Mouse (Mus musculus) brain, adult 2 months (tissue): Measurements from ENCODE around the gene Srrd.
"Not testable (repeated sequence)": the region's sequence is repeated elsewhere in the genome, so short reads cannot be mapped to it uniquely, and the experiment has no call there.

Experiments
- DNase-seq: peaks from one replicate; pipeline ENCODE4 v3.0.0; 2011; ENCODE audit warnings: low read depth, low spot score

The Srrd gene

DNA sequence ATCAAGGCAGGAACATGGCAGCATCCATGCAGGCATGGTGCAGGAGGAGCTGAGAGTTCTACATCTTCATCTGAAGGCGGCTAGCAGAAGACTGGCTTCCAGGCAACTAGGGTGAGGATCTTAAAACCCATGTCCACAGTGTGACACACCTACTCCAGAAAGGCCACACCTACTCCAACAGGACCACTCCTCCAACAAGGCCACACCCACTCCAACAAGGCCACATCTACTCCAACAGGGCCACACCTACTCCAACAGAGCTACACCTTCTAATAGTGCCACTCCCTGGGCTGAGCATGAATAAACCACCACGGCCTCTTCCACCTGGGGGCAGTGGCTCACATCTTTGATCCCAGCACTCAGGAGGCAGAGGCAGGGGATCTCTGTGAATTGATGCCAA, 23.5 kb downstream of the Srrd start:
- DNase-seq = not testable (repeated sequence)

DNA sequence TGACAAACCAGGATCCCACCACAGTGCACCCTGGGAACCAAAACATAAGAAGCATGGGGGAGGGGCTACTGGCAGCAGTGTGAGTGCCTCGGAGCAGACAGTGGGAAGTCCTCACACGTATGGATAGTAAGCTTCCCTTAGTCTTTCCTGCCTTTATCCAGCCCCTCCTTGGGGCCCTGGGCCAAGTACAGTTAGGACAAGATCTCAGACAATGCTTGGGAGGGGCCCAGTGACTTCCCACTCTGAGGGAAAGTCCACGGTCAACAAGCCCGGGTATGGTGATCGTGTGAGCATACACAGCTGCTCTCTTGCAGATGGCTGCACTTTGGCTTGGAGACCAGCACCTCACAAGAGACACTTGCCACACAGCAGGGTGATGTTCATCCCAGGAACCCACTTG, 25.5 kb downstream of the Srrd start:
- no peak for DNase-seq

DNA sequence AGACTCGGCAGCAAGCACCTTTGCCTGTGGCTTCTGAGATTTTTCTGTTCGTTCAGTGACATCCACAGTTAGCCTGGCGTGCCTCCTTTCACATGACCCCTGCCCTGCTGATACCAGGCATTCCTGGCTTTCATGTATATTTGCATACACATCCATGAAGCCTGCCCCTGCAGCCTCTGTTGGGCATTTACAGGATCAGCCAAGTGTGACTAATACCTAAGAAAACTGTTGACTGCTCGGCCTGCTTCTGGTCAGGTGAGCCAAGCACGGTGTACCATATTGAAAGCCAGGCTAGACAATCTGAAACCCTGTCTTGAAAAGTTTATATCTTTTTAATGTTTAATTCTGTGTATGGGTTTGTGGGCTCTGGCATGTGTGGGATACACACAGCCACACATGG, 26.4 kb downstream of the Srrd start:
- no peak for DNase-seq

DNA sequence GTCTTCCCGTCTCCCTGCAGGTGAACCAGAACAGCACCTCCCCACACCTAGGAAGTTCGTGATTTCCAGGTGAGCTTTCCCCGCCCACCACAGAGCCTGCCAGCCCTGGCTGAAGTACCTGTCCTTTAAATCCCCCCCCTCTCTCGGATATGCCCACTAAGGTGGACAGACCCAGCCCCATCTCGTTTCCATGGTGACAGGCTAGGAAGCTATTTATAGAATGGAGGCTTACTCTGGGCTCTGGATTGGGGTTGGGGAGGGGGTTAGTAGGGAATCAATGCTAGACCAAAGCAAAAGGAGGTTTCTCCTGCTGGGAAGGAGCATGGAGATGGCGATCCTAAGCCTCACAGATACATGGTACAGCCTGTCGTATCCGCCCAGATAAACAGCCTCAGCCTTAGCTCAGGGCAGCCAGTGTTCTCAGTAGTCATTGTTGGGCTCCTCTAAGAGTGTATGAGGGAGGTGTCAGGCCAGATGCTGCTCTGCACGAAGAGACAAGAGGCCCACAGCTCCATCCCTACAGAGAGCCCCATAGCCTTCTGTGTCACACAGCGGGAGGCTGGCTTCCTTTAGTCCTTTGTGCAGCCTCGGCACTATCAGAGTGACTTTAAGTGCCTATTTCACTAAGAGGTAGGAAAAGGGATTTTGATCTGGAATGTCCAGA, 29.5 kb downstream of the Srrd start:
- peak; percentile 46 for DNase-seq

DNA sequence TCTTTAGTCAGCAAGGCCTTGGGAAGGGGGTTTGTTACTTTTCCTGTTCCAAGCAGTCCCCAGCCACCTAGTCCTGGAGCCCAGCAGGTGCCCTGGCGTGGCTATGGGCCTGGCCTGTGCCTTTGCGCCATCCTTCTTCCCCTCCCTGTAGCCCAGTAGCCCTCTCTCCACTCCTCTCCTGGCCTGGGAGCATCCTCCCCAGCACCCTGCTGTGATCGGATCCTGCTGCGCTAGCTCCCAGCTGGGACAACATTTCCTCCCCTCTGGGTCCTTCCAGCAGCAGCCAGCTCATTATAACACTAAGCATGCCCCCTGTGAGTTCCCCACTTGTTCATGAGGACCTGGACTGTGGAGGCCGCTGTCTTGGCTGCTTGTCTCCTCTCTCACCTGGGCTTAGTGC, 37.0 kb downstream of the Srrd start:
- no peak for DNase-seq

DNA sequence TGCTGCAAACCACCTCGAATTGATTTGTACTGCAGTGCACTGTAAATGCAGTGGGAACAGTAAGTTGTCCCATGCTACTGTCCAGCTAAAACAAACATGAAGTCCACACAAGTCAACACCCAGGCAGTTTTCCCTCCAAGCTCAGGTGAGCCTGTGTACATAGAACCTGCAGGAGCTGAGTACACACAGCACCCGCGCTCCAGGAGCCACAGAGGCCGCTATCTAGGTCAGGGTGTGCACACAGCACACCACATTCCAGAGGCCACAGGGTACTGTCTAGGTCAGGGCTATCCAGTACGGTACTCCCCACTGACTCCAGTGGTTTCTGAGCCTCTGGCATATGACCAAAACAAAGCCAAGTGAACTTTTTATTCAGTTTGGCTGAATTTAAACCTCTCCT, 40.5 kb downstream of the Srrd start:
- no peak for DNase-seq

DNA sequence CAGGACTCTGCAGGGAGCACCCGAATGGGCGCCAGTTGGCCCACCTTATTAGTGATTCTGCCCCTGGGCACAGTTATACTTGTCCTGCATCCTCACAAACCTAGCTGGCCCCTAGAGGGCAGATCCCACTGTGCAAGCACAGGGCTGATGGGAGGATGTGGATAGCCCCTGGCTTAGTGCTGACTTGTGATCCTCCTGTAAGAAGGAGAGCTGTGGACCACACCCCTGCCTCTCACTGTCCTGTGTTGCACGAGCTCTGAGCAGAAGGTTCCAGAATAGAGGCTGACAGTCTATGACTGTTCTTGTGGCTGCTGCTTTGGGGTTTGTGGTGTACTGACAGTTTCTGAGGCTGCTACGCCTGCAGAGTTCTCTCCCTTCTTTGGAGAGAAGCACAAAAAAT, 41.1 kb downstream of the Srrd start:
- DNase-seq = no peak

DNA sequence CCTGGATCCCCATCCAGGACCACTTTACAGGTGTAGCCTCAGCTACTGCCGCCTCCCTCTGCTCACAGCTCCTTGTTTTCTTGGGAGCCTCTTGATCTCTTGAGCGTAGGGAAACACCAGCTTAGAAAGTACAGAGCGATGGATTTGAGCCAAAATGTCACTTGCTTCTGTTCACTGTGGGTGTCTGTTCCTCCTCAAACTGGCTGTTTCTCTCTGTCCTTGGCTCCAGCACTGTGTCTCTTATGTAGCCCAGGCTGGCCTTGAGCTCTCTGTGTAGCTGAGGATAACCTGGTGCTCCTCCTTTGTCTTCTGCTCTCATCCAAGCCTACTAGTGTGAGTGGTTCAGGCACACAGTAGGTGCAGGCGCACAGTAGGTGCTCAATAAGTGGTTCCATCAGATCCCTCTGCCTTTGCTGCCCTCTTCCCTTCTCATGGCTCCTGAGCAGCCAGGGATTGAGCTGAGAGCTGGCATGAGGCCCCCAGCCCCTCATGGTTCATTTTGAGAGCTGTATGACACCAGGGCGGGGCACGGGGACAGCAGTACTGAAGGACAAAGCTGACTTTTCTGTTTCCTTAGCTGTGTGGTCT, 42.0 kb downstream of the Srrd start:
- DNase-seq = peak; percentile 80

DNA sequence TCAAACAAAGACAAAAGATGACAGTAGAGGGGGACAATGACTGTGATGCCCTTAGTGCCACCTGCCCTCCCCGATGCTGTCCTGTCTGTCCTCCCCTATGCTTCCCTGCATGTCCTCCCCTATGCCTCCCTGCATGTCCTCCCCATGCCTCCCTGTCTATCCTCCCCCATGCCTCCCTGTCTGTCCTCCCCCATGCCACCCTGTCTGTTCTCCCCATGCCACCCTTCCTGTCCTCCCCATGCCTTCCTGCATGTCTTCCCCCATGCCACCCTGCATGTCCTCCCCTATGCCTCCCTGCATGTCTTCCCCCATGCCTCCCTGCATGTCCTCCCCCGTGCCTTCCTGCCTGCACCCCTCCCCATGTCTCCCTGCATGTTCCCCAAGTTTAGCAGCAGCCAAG, 42.7 kb downstream of the Srrd start:
- no peak for DNase-seq

DNA sequence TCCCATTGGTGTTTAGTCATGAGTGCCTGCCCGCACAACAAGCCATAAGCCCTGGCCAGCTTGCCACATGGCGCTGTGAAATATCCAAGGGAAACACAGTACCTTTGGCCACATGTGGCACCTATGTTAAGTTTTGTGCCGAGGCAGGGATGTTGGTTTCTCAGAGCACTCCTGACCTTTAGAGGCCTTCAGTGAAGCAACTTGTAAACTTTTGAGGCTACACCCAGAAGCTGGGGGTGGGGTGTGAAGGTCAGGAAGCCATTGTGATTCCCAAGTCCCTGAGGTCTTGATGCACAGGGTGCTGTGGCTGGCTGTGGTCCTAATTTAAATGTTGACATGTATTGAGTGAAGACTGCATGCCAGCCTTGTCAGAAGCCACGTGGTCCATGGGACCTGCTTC, 43.4 kb downstream of the Srrd start:
- DNase-seq = no peak

DNA sequence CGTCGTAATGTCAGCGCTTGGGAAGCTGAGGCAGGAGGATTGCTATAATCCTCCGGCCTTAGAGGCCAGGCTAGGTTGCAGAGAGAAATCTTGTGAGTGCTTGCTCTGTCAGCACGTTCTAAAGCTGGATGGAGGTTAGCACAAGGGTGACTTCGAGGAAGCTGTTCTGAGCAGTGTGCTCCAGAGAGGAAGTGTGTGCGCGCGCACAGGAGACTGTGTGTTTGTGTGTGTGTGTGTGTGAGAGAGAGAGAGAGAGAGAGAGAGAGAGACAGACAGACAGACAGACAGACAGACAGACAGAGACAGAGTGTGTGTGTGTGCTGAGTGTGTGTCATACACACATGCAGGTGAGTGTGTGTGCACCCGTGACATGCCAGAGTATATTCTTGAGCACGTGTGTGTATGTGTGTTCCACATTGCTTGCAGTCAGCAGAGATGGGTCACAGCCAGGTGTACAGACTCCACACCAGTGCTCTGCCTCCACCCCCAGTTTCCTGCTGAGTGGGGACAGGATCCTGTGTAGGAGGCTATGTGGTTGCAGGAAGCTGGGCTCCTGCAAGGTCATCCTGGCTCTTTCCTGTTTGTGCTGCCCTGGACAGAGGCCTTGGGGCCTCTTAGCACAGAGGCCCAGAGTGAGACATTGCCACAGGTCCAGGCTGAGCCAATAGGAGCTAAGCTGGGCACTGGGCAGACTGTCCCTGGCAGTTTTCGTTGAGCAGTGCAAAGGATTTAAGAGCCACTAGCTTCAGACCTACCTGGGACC, 44.4 kb downstream of the Srrd start:
- DNase-seq = no peak

DNA sequence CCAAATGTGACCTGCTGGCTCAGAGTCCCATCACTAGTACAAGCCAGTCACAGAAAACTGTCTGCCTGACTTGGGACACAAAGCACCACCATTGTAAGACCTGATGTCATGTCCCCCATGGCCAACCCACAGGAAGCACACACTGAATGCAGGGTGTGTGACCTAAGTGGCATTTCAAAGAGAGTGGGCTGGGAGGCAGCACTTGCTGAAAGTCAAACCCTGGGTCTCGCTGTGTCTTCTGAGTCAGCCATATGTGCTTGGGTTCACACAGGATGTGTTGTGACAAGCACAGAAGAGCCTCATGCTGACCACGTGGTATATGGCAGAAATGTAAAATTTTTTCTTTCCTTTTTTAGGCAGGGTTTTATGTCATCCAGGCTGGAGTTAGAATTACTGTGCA, 45.6 kb downstream of the Srrd start:
- peak; percentile 62 for DNase-seq

DNA sequence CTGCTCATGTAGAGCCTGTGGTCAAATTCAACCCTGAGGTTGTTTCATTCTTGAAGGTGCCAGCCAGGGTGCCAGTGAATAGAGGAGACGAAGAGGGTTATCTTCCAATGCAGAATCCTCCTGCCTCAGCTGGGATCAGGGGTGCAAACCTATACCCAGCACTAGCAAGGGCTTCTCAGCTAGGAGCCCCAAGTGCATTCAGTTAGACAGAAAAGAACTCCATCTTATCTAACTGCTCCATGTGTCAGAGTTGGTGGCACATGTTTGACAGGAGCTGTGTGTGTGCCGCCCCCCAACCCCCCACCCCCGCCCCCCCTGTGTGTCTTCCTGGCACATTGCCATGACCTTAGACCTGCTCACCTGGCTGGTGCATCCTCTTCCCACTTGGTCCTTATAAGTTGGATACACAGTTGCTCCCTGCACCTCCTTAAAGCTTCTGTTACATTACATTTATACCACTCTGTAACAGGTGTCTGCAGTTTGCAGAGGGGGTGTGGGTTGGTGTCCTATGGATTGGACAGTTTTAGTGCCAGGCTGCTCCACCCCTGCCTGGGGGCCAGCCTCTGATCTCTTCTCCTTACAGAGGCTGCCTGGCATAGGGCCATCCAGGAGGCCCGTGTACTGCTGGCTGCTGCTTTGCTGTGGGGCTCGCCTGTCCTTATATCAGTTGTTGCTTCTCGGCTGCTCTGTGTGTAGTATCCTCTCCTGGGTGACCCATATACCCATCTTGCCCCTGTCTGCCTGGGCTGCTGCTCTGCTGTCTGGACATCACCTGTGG, 46.2 kb downstream of the Srrd start:
- DNase-seq = no peak

DNA sequence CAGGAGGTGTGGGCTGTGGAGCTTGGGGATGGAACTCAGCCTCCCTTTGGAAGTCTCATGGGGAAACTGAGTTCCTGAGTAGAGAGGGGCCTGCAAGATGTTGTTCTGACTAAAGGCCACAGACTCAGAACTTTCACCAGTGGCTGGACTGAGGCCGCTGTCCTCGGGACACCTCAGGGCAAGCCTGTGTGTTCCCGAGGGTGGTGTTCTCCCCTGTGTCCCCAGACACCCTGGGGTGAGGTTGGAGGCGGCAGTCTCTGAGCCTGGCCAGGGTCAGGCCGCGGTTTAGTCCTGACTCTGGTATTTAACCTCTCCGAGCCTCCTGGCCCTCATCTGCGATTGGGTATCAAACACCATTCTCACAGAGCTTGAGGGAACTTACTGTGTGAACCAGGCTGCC, 47.3 kb downstream of the Srrd start:
- DNase-seq = no peak

DNA sequence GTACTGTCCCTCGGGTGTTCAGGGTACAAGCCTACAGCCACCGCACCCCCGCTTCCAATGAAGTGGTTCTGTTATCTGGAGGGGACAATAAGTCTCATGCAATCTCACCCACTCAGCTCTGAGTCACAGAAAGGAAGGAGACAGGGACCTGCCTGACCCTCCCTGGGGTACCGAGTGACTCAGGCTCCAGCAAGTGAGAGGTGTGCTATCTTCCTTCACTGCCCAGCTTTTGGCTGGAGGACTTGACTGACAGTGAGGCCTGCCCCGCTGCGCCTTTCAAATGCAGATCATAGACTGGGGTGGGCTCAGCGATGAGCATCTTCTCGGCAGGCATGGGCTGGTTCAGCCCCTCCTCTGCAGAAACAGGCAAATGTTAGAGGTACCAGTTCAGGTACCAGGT, 47.7 kb downstream of the Srrd start:
- DNase-seq = no peak

DNA sequence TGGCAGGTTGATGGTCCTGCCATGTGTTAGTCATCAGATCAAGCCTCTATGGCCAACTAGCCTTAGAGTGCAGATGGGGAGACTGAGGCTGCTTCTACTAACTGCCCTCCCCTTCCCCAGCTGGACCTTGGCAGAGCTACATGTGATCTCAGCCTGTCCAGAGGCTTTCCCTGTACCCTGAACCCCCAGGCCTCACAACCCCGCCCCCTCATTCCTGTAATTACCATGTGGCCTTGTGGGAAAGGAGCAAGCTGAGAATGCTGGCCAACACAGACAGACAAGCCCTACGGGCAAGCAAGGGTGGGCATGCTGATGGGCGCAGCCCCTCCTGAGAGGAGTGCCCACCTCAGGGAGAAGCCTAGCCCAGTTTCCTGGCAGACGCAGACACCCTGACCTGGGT, 48.1 kb downstream of the Srrd start:
- DNase-seq = no peak

DNA sequence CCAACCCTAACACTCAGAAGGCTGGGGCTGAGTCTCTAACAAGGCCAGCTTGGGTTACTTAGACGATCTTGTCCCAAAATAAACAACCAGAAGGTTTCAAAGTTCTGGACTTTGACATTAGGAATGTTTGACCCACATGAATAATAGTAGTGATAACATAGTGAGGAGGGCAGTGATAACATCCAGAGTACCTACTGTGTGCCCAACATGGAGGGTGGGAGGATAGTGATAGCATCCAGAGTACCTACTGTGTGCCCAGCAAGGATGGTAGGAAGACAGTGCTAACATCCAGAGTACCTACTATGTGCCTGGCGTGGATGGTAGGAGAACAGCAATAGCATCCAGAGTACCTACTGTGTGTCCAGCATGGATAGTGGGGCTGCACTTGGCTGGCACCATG, 49.0 kb downstream of the Srrd start:
- DNase-seq = no peak

DNA sequence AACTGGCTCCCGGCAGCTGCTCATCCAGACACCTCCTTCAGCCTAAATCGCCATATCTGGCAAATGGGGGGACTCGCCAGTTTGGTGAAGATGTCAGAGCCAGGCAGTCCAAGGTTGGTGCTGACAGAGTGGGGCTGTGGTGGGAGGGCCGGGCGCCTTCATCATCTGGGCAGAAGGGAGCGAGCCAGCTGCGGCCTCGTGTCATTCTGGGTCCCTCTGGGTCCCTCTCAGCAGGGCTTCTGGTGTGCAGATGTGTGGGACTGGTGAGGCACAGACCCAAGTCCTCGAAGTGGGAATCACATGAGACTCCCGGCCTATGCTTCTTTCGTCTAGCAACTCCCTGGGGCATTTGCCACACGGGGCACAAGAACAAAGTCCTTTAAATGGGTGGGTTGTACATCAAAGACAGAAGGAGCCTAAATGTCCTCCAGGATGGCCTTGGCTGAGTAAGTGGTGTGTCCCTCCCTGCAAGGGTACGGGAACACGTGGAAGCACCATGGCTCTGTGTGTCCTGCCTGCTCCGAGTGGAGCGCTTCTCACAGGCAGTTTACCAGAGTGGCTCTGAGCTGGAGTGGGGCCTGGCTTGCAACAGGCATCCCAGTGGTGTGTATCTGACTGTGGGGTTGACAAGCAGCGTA, 50.4 kb downstream of the Srrd start:
- DNase-seq = no peak

DNA sequence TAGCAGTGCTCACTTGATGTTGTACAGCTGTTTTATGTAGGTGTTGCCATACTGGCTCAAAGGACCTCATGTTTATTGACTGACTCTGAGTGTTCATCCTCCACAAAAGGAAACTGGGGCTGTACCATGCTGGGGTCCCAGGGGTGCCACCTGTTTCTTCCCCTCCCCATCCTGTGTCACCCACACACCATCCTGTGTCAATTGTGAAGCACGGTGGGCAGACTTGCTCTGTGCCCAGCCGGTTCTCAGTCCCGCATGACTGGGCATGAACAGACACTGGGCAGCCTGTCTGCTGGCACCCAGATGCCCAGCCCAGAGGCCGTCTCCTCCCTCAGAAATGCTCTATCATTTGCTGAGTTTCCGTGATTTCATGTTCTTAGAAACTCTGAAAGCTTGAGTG, 51.0 kb downstream of the Srrd start:
- DNase-seq = no peak

DNA sequence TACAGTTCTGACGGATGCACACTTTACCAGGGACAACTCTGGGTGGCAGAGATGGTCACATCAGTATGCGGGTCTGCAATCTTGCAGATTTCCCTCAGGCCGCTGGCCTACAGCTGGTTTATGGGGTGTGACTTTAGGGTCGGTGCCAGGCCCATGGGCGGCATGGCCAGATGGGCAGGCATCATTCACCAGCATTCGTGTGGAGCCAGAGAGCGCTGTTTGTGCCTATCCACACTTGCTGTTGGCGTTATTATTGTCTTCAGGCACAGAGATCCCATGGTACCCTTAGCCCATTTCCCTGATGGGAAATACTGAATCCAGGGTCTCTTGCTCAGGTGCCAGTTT, 52.3 kb downstream of the Srrd start:
- DNase-seq = no peak

DNA sequence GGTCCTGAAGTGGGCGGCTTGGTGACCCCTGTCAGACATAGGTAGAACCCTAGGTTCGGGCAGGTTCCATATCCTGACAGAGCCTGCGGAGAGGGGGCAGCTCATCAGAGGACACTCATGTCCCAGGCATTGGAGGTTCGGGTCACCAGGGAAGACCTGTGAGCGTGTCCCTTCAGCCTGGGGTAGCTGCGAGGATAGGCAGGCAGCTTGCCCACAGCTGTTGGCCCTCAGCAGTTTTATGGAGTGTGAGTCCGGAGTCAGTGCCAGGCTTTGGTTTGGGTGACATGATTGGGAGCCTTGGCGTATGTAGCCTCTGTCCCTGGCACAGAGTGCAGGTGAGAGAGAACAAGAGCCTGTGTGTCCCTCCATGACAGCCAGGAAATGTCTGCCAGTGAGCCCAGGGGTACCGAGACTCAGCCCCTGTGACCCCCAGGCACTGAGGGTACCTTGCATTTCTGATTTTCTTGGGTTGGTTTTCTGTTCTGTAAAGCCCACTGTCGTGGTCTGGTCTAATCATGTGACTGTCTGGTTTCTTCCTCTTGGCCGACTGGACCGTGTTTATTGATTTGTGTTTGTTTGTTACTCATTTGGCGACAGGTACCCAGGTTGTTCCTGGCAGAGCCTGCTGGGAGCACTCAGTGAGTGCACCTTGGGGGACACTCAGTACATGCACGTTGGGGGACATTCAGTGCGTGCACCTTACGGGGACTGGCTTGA, 52.9 kb downstream of the Srrd start:
- DNase-seq = no peak
